Mouse (Mus musculus): ENCODE measurements around the gene Chst11.

Chst11 gene

DNA sequence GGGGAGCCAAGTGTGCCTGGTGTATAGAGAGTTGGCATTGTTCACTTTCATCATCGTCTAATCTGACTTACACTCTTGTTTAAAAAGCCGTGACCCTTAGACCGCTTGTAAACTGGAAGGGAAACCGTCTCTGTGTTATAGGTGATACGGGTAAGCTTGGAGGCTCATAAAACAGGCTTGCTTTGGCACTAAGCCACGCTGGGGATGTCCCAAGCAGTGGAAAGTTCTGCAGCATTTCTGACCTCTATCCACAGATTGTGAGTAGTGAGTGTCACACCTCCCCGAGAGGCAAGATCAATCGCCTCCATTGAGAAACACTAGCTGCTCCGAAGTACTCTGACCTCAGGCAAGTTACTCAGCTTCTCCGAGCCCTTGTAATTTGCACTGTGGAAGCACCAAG, 47.3 kb downstream of the Chst11 start:
- DNase-seq (ENCODE audit: low read depth, low spot score), result peak; percentile 30

DNA sequence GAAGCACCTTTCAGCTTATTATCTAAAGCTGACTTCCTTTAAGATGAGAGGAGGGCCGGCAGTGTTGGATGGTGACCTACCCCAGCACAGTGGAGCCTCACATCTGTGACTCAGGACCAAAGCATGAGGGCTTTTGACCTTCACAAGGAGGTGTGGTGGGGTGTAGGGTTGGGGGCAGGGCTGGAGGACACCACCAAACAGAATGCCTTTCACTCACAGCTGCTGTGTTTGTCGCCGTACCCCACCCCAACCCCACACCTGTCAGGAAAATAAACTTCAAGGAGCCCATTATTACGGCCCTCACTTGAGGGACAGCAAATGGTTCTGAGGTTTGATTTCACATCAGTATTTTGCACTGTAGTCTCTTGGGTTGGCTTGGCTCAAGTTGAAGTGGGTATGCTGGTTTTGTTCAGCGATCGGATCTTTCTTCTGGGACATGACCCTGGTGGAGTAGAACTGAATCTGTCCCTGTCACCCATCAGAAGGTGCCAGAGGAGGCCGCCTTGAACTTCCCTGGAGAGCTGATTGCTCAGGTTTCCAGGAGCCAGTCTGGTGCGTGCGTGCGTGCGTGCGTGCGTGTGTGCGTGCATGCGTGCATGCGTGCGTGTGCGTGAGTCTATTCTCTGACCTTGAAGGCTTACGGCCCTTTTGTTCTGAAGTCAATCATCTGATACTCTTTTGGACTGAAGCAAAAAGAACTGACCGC, 51.2 kb downstream of the Chst11 start:
- DNase-seq (ENCODE audit: low read depth, low spot score), result no peak

DNA sequence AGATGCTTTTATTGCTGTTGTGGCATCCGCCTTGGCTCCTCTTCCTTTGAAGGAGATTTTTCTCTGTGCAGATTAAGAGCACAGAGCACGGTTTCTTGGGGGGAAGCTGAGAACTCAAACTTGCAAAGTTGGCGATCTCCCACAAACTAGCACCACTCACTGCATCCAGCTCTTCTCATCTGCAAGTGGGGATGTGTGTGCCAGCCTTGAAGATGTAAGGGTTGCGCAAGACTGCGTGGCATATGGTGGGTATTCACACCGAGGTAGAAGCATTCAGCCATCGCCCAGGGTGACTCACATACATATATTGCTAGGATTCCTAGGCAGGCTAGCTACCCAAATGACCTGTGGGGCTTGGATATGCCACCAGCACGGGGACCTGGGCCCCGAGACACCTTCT, 52.9 kb downstream of the Chst11 start:
- no peak for DNase-seq (ENCODE audit: low read depth, low spot score)

DNA sequence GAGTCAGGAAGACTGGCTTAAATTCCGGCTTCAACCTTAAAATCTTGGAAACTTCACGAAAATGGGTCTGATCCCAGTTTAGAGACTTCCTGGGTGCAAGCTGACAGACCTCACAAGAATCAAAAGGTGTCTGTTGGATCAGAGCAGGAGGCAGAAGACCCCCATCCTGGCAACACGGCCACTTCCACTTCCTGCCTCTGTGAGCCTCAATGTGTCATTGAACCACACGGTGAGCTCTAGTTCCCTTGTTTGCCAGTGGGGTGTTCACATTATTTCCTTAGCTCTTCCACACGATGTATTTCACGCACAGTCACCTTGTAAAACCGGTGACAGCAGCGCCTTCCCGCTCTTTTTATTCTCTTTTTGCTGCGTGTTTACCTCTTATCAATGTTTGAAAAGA, 54.1 kb downstream of the Chst11 start:
- DNase-seq (ENCODE audit: low read depth, low spot score), result no peak

DNA sequence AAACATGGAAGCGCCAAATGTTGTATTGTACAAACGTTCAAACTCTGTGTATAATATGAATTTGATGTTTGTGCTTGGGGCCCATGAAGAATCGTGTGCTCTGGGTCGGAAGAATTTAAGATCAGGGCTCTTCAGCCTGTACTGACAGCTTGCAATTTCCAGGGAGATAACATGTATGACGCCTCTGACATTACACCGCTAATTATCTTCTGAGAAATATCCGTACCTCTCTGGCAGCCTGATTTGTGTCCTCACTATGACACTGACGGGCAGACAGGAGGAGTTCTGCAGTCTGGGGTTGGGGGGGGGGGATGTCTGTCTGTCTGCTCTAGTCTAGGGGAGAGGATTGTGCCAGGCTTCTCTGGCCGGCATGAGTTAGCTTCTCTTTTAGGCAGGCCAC, 56.6 kb downstream of the Chst11 start:
- DNase-seq (ENCODE audit: low read depth, low spot score), result no peak

DNA sequence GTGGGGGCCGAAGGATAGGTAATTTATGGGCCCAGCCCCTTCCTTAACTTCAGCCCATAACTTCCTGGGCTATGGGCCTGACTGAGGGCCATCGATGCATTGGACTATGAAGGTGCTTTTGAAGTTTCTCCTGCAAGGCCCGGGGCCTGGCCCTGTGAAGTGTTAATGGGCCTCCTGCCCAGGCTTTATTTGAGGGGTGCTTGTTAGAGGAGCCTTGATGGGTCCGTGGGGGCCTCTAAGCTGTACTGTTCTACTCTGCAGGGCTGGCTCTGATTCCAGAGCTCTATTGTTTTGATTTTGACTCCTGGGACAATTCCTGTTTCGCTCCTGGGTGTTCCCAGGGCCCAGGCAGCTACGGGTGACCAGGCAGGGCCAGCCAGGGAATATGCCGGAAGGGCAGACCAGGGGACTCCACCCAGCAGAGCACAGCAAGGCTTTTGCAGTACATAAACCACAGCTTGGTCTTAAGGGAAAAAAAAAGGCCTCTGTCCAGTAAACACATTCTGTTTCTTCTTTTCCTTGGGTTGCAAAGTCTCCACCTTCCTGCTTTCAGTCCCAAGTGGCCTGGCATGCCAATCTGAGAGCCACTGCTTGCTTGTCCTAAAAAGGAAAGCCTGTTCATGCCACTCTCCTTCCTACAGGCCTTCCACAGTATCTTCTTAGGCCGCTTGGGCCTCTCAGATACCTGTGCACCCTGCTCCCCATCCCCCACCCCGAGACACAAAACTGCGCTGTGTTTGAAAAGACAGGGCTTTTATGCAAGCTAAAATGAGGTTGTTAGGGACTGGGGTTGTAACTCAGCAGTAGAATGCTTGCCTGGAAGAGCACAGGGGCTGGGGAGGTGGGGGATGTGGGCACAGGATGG, 57.5 kb downstream of the Chst11 start:
- DNase-seq (ENCODE audit: low read depth, low spot score), result peak; percentile 39

DNA sequence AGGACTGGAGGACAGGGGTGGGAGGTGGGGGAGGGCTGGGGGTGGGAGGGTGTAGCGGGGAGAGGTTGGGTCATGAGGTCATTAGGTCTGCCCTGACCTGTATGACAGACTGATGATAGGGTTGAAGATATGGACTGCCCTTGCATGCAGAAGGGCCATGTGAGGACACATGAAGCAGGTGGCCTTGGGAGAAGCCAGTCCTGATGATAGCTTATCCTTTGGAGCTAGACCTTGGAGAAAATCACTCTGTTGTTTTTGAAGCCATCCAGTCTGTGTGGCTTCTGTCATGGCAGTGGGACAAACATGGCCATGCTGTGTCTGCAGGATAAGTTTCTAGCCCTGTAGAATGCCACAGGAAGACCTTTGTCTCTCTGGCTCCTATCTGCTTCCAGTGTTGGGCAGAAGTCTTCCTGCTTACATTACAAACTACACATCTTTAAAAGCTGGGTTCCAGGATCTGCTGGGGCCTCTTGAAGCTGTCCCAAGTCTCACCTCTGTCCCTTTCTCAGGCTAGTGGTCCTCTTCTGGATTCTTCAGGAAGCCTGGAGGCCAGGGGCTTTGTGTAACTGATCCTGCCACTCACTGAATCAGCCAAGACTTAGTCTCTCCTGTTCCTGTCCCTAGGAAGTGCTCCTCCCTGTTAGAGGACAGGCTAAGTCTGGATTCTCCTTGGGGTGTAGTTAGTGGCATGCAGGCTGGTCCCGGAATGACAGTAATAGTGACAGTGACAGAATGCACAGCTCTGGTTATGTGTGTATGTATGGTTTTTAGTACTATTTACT, 58.4 kb downstream of the Chst11 start:
- no peak for DNase-seq (ENCODE audit: low read depth, low spot score)

DNA sequence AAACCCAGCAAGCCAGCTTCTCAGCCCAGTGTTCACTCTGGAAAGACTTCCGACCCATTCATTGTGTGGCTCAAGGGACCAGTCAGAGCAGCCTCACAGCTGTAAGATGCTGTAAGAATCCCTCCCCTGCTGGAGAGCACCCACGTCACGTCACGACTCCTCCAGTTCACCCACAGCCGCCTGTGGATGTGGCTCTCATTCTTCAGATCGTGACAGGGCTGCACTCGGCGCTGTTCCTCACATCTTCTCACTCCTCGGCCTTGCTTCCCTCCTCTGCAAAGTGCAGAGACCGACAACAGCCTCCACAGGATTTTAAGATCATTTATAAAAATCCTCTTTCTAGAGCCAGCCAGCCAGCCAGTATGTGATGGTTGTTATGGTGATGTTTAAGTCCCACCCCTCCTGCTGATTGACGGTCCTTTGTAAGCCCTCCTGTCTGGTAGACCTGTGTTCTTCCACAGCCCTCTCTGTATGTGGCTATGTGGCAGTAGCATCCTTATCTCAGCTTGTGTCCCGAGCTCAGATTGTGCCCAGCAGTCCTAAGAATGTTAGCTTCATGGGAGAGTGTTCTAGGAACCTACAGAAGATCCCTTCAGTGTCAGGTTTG, 64.0 kb downstream of the Chst11 start:
- DNase-seq (ENCODE audit: low read depth, low spot score), result no peak

DNA sequence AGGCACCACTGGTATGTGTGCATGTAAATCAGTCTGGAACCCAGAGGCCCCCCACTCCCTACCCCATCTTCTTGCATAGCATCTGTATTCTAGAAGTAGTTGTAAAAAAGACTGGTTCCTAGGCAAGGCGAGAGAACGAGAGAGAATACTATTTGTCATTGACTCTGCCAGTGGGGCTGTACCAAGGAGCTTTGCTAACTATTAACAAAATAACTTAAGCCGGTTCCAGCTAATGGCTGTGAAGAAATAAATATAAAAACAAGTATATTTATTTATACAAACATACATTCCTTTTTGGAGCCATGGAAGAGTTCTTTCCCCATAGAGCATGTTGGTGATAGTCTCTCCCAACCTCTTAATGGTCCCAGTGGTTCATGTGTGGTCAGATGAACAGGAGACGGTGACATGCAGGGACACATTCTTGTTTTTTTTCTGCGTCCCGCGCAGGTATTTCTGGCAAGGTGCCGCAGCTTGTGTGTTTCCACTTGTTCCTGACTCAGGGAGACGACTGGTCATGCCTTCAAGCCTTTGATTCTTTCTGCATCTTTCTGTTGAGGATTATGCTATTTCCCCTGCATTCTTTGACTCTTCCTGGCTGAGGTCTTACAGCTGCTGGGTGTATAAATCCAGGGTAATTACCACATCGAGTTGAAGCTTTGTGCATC, 68.7 kb downstream of the Chst11 start:
- DNase-seq (ENCODE audit: low read depth, low spot score), result no peak

DNA sequence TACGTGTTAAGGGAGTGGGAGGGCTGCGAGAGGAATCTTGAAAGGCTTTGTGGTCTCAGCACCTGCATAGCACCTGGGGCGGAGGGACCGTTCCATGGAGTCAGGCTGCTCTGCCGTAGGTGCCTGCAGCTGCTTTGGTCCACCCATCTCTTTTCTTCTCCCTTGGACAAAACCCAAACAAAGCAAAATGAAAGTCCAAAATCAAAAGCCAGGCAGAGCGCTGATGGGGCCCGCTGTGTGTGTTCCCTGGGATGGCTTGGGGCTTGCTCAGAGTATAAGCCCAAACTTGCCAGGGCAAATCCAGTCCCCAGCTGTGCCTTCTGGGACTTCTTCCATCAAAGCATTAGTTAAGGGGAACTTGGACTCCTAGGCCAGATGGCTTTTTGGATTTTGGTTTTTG, 71.0 kb downstream of the Chst11 start:
- peak; percentile 19 for DNase-seq (ENCODE audit: low read depth, low spot score)

DNA sequence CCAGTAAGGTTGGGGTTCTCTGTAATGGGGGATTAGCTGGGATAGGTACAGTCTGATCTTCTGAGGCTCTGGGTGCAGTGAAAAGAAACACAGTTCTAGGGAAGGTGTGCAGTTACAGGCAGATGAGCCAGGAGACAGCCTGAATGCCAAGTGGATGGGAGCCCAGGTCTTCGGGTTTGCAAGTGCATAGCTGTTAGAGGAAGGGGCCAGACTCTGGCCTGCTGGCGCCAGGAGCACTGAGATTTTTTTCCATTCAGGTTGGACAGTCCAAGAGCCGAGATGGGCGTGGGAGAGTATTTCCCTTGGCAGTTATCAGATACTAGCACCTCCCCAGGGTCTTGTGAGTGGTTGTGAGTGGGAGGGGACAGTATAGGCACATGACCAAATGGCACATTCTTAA, 71.6 kb downstream of the Chst11 start:
- DNase-seq (ENCODE audit: low read depth, low spot score), result peak; percentile 60

DNA sequence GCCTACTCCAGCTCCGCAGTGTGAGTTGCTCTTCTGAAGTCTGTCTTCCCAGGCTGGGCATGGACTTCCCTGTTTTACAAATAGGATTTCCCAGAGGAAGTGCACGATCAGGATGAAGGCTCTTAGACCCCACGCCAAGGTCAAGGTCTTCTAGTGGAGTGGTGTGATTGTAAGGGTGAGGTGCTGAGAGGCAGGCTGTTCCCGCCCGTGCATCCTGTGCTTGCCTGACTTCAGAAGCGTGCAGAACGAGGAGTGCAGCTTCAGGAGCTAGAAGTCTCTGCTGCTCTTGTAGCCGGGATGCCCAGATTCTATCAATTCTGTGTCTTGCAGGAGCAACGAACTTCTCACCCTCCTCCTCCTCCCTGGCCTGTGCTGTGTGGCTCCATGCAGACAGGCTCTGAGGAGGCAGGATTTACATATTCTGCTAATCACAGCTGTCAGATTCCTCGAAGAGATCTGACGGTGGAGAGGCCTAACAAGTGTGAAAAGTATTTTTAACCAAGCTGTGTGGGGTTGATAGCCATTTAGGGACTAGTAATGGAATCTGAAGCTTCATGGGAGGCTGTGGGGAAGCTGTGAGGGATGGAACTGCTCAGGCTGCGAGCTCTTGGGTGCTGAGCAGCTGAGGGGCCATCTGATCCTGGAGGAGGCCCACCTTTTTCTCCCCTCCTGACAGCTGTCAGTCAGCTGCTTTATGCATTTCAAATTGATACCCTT, 74.9 kb downstream of the Chst11 start:
- no peak for DNase-seq (ENCODE audit: low read depth, low spot score)

DNA sequence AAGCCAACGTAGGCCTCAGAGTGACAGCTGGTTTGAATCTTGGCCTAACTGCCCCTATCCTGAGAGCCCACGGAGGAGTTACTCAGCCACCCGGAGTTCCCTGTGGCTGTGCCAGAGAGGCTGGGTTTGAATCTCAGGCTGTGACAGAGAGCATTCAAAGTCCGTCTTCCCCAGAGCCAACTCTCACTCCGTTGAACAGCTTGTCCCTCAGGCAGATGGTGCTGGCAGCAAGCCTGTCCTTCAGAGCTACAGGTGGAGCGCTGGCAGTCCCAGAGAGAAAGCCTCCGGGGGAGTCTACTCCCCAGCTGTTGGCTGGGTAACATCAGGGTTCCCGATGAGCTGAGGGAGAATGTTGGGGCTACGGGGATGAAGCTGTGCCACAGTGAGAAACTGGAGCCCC, 77.0 kb downstream of the Chst11 start:
- DNase-seq (ENCODE audit: low read depth, low spot score), result peak; percentile 41

DNA sequence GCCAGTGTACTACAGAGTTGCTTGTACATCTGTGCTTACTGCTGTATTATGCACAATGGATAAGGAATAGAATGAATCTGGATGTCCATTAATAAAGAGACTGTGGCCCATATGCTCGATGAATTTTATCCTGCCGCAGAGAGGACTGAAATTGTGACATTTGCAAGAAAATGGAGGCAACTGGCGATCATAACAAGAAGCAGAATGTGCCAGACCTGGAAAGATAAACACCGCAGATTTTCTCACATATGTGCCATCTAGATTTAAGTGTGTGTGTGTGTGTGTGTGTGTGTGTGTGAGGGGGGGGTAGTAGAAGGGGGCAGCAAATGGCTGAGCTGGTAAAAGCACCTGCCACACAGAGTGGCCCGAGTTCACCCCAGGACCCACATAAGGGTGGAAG, 79.5 kb downstream of the Chst11 start:
- DNase-seq (ENCODE audit: low read depth, low spot score), result no peak

DNA sequence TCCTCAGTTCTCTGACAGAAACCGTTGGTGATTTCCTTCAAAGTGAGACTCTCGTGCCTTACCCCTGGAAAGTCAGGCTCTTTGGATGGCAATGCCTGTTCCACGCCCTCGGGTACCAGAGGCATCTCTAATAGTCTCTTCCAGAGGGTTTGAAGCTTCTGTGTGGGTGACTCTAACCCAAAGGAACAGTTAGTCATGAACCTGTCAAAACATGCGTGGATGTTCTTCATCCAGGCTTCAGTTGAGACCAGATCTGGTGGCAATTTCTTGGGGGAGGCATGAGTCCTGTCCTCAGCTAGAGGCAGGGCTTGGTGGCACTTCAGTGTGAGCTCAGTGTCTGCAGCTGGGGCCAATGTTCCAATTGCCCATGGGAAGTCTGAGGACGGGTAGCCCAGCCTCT, 80.9 kb downstream of the Chst11 start:
- DNase-seq (ENCODE audit: low read depth, low spot score), result no peak

DNA sequence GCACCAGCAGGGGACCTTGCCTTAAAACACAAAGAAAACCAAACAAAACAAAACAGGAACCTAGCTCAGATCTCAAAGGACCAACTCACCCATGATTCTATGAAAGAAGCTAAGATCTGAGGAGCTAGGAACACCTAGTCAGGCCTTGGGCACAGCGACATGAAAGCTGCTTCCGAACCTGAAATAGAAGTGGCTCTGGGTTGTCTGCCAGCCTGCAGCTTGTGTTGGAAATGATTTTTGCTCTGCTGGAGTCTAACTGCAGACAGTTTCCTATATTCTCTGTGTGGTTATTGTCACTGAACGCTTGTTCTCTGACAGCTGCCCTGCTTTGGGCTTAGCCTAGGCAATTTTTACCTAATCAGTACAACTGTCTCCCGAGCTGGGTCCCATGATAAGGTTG, 82.0 kb downstream of the Chst11 start:
- no peak for DNase-seq (ENCODE audit: low read depth, low spot score)

DNA sequence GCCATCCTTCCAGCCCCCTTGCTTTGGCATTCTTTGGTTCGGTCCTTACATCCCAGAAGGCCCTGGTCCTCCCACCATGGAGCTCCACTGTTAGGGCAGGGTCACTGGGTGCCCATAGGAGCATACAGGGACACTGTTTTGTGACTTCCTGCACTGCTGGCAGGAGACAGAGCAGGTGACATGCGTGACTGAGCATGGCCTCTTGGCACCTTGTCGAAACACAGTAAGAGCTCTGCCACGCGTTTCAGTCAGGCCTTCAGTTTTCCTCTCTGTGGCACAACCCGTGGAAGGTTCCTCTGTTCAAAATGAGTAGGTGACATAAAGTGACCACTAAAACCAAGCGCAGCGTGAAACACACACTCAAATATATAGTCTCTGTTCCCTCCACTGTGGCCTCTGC, 83.2 kb downstream of the Chst11 start:
- no peak for DNase-seq (ENCODE audit: low read depth, low spot score)

DNA sequence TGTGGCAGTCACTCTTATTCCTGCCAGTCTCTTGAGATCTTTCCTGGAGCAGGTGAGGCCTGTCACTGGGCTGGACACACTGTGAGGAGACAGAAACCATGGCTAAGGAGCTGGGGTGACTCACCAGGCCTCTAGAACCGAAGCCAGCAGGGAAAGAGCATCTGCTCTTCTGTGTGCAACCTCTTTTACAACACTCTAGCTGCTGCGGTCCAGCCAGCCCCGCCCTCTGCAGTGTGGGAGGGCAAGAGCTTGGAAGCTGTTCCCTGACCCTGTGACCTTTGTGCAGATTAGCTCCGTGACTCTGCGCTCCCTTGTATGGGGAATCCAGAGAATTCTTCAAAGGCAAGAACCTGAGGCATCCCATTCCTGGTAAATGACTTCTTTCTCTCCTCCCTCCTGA, 84.5 kb downstream of the Chst11 start:
- peak; percentile 25 for DNase-seq (ENCODE audit: low read depth, low spot score)

DNA sequence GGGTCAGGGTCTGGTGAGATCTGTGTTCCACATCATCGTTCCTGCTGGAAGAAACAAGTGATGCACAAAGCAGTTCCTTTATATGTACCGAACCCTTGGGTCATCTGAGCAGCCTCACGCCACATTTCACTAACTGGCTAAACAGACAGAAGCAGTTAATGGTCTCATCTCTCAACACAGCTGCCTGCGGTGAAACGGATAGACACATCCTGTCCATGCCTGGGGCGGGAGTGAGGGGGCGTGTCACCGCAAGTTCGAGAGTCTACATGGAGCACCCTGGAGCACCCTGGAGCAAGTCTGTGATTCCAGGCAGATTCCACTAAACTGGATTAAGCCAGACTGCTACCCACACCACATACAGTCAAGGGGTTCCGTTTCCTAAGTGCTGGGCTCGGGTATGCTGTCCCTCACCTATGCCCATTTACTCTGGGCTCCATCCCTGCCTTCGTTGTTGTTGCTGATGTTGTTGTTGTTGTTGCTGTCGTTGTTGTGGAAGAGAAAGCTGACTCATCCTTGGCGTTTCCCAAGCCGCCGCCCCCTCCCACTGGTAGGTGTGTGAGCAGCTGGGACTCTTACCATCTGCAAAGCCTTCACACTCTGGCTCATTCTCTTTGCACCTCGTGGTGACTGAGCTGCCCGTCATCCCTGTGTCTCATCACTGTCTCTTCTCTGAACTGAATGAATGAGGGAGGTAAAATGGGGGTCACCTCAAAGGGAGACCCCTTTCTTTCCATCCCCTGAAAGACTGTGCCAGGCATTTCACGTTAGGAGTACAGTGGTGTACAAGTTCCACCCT, 86.7 kb downstream of the Chst11 start:
- DNase-seq (ENCODE audit: low read depth, low spot score), result no peak

DNA sequence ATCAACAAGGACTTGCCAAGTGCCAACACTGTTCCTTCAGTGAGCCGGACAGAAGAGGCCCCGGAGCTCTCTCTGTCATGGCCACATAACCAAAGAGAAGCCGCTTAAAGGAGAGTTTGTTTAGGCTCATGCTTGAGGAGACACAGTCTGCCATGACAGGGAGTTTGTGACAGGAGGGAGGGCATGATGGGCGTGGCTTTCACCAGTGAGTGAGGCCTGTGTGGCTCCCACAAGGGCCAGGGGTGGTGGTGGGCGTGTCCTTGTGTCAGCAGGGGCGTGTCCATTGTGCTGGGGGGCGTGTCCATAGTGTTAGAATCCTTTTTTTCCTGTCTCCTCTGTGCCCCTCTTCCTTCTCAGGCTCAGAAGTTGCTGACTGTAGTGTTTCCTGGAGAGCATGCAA, 87.8 kb downstream of the Chst11 start:
- no peak for DNase-seq (ENCODE audit: low read depth, low spot score)
